Mouse (Mus musculus) hindbrain, embryonic 16.5 days (tissue): ENCODE data around the gene Ngrn. TPM values are rescaled to one million over a fixed set of nuclear protein-coding genes. Genes with fewer than 3 reads are reported as not detected.

ENCODE experiments used
- ATAC-seq: fragments of 200-750 bp; cut with Nextera tagmentation; 2 replicates; pipeline ENCODE4 v1.8.0; 2017; ENCODE audit warnings: moderate TSS enrichment, moderate library complexity
- H3K27ac ChIP-seq: fragments of 300-500 bp; sonication (generic); 2 replicates; pipeline ENCODE4 v1.5.1; 2014; ENCODE audit warnings: low read depth, mild to moderate bottlenecking, control low read depth, low read length, moderate library complexity
- H3K27me3 ChIP-seq: fragments of 300-500 bp; sonication (generic); replicated peaks from 2 replicates; pipeline ENCODE4 v1.6.1; 2014; ENCODE audit warnings: low read length; ENCODE audit not compliant: control insufficient read depth, insufficient read depth
- H3K36me3 ChIP-seq: fragments of 300-500 bp; sonication (generic); 2 replicates; pipeline ENCODE4 v1.6.1; 2014; ENCODE audit warnings: mild to moderate bottlenecking, low read length, moderate library complexity, mixed read lengths; ENCODE audit not compliant: control insufficient read depth, insufficient read depth
- H3K4me1 ChIP-seq: fragments of 300-500 bp; sonication (generic); 2 replicates; pipeline ENCODE4 v1.6.1; 2014; ENCODE audit warnings: low read depth, low read length; ENCODE audit not compliant: control insufficient read depth, insufficient read depth
- H3K4me2 ChIP-seq: fragments of 300-500 bp; sonication (generic); 2 replicates; pipeline ENCODE4 v1.6.1; 2014; ENCODE audit warnings: mild to moderate bottlenecking, low read length, control low read depth, moderate library complexity
- H3K4me3 ChIP-seq: fragments of 300-500 bp; sonication (generic); 2 replicates; pipeline ENCODE4 v1.5.1; 2014; ENCODE audit warnings: mild to moderate bottlenecking, low read length, control low read depth, moderate library complexity
- H3K9ac ChIP-seq: fragments of 300-500 bp; sonication (generic); 2 replicates; pipeline ENCODE4 v1.6.1; 2014; ENCODE audit warnings: low read depth, mild to moderate bottlenecking, control low read depth, low read length, moderate library complexity
- H3K9me3 ChIP-seq: fragments of 300-500 bp; sonication (generic); 2 replicates; pipeline ENCODE4 v1.6.1; 2014; ENCODE audit warnings: mild to moderate bottlenecking, low read length, moderate library complexity; ENCODE audit not compliant: control insufficient read depth
- WGBS: fragments of 180-500 bp; shearing (Covaris S2); extraction: QIAGEN DNeasy Blood & Tissue Kit; methylation state at CpG from one replicate; pipeline ENCODE4 v1.1.7; 2014; 5-methylcytosine and 5-hydroxymethylcytosine counted together
- polyA plus RNA-seq: library from polyadenylated mRNA; unstranded; fragments of >200 nt; fragmentation: Nextera tagmentation; extraction: Ambion mirVana; gene quantifications from 2 replicates; pipeline ENCODE4 v1.2.1, GENCODE M21; 2015

Ngrn gene
- polyA plus RNA-seq, 1 experiment from 2014 or later, result 75.9 TPM

- no peak overlapping the region for H3K27ac ChIP-seq
- 48% methylated on average over 6 of the region's 6 CpGs for WGBS
- no peak overlapping the region for H3K4me2 ChIP-seq
- no peak for ATAC-seq
- no peak overlapping the region for H3K9ac ChIP-seq
- H3K9me3 ChIP-seq, result no peaks in the 10 kb centered on the region
- H3K4me3 ChIP-seq, result no peak overlapping the region
- H3K27me3 ChIP-seq, result no peaks in the 10 kb centered on the region
- H3K36me3 ChIP-seq, result peaks cover 6% of the 10 kb centered on the region; the same call in 1 of the 2 replicates
- H3K4me1 ChIP-seq, result peaks cover 12% of the 10 kb centered on the region
These were observed 30.8 kb upstream of the Ngrn start for GRCm38 (mm10) chr7:80230196-80230595.

DNA sequence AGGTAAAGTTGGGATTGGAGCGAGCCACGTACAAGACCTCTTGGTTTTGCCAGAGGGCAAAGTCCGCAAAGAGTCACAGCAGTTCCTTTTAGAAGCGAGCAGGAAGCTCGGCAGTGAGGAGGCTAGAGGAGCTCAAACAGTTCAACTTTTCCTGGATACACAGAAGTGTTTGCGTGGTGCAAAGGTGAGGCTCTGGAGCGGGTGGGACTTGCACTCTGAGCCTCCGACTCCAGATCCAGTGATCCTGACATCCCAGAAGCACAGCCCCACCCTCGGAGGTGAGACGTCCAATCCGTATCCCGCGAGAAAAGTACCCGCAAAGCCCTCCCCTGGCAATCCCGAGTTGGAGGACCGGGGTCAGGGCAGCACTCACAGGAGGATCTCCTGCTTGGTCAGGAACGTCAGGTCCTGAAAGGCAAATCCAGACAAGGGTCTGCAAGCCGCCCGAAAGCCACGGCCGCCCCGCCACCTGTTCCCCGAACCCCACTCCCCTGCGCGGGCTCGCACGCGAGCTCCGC, 29.0 kb upstream of the Ngrn start:
- H3K9ac ChIP-seq, result peak overlapping the region; percentile 65
- ATAC-seq, result peak; percentile 41; the same call in 1 of the 2 replicates

GRCm38 (mm10) chr7:80232489-80233029, 28.5 kb upstream of the Ngrn start, which contains the start of the genes Cib1 and Gdpgp1:
TSS of gene Cib1 (minus strand) at chr7:80232813.
TSS of gene Gdpgp1 (plus strand) at chr7:80232865.
- peaks cover 12% of the 10 kb centered on the region for H3K4me1 ChIP-seq
- H3K36me3 ChIP-seq, result no peaks in the 10 kb centered on the region
- H3K9ac ChIP-seq, result peak within 1 kb of the TSS; percentile 65
- H3K4me2 ChIP-seq, result peak within 1 kb of the TSS; percentile 63
- H3K4me3 ChIP-seq, result peak within 1 kb of the TSS; percentile 74
- no peaks in the 10 kb centered on the region for H3K27me3 ChIP-seq
- H3K9me3 ChIP-seq, result no peaks in the 10 kb centered on the region
- under 1% methylated on average over 44 of the region's 56 CpGs for WGBS
- peak within 1 kb of the TSS; percentile 57; the same call in 1 of the 2 replicates for H3K27ac ChIP-seq
- peak; percentile 96 for ATAC-seq

More for the DNA sequence above, 29.0 kb upstream of the Ngrn start:
- Histone ChIP-seq H3K36me3 (peaks cover 3% of the 10 kb centered on the region; the same call in 1 of the 2 replicates), H3K27me3 (no peaks in the 10 kb centered on the region), H3K4me2 (peak overlapping the region; percentile 63), H3K4me3 (peak overlapping the region; percentile 74), H3K4me1 (peaks cover 12% of the 10 kb centered on the region), H3K27ac (peak overlapping the region; percentile 40; the same call in 1 of the 2 replicates), H3K9me3 (no peaks in the 10 kb centered on the region)
- 2% methylated on average over 25 of the region's 29 CpGs for WGBS

DNA sequence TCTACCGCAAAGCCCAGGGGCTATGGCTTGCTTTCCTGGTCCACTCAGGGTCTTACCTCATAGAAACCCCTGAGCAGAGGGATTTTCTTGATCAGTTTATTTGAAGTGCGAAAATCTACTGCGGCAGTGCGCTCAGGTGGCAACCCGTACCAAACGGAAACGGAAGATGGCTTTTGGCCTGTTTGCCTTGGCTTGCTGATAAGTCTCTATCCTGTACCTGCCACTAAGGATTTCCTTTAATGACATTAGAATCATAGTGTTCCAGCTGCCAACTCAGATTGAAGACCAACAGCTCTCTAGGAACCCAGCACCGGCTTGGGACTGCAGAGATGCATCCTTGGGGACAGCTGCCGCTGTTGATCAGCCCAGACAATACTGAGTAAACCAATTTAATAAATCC, 27.2 kb upstream of the Ngrn start:
- 79% methylated on average over 9 of the region's 9 CpGs for WGBS

DNA sequence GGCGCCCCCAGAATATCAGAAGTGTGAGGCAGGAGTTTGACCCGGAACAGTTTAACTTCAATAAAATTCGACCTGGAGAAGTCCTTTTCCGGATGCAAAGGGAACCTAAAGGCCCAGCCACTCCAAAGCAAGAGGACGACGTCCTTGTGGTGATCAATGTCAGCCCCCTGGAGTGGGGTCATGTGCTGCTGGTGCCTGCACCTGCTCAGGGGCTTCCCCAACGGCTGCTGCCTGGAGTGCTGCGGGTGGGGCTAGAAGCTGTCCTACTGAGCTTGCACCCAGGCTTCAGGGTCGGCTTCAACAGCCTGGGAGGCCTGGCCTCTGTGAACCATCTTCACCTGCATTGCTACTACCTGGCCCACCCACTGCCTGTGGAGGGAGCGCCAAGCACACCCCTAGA, 22.5 kb upstream of the Ngrn start:
- no peak overlapping the region for H3K27ac ChIP-seq
- 94% methylated on average over 10 of the region's 10 CpGs for WGBS
- no peaks in the 10 kb centered on the region for H3K9me3 ChIP-seq
- H3K4me2 ChIP-seq, result no peak overlapping the region
- ATAC-seq, result no peak
- H3K4me1 ChIP-seq, result peaks cover 6% of the 10 kb centered on the region
- no peak overlapping the region for H3K4me3 ChIP-seq
- no peak overlapping the region for H3K9ac ChIP-seq
- peaks cover 9% of the 10 kb centered on the region for H3K36me3 ChIP-seq
- H3K27me3 ChIP-seq, result no peaks in the 10 kb centered on the region

More for the DNA sequence above, 27.2 kb upstream of the Ngrn start:
- Histone ChIP-seq H3K4me2 (peak overlapping the region; percentile 63), H3K4me1 (peaks cover 12% of the 10 kb centered on the region), H3K9me3 (no peaks in the 10 kb centered on the region), H3K4me3 (no peak overlapping the region), H3K27ac (no peak overlapping the region), H3K36me3 (no peaks in the 10 kb centered on the region; the same call in 1 of the 2 replicates), H3K27me3 (no peaks in the 10 kb centered on the region), H3K9ac (no peak overlapping the region)
- no peak for ATAC-seq

DNA sequence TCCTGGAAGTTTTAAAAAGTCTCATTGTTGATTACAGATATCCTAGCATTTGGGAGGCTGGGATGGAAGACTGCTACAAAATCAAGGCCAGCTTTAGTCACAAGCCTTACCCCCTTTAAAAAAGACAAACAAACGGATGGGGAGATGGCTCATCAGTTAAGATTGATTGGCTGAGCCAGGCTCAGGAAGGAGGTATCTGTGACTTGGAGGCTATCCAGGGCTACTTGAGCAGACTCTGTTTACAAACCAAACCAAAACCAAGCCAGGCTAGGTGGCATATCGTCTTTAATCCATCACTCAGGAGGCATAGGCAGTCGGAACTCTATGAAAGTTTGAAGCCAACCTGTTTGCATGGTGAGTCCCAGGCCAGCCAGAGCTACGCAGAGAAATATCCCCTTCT, 19.4 kb upstream of the Ngrn start:
- Histone ChIP-seq H3K9me3 (no peaks in the 10 kb centered on the region), H3K4me3 (no peak overlapping the region), H3K4me1 (peaks cover 3% of the 10 kb centered on the region; the same call in 1 of the 2 replicates), H3K4me2 (no peak overlapping the region), H3K9ac (no peak overlapping the region), H3K27me3 (no peaks in the 10 kb centered on the region), H3K27ac (no peak overlapping the region), H3K36me3 (peaks cover 9% of the 10 kb centered on the region)
- no peak for ATAC-seq
- WGBS, result 89% methylated on average over 4 of the region's 4 CpGs

GRCm38 (mm10) chr7:80244851-80245250, 16.2 kb upstream of the Ngrn start:
- no peak for ATAC-seq
- Histone ChIP-seq H3K27ac (no peak overlapping the region), H3K4me1 (peaks cover 3% of the 10 kb centered on the region; the same call in 1 of the 2 replicates), H3K36me3 (peaks cover 6% of the 10 kb centered on the region), H3K4me3 (no peak overlapping the region), H3K9ac (no peak overlapping the region), H3K9me3 (no peaks in the 10 kb centered on the region), H3K4me2 (no peak overlapping the region), H3K27me3 (no peaks in the 10 kb centered on the region)
- 98% methylated on average over 4 of the region's 4 CpGs for WGBS

DNA sequence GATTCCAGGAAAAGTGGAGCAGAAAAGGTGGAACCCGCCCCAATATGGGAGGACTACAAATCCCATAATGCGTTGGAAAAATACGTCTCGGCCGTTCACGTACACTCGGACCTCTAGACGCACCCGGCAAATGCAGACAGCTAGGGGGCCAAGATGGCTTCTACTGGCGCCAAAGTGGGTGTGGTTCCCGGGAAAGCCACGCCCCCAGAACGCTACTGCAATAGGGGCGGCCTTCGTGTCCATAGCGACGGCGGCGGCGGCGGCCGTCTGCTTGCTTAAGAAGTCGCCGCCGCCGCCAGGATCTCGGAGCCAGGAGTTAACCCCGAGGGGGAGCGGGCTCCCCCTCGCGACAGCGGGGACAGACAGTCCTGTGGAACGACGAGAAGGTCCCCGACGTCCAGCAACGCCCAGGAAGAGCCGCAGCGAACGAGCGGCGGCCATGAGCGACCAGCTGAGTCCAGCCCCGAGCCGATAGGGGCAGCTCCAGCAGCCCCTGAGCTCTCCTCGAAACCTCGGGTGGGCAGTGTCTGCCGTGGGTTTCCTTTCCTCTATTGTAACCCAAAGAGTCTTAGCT, 14.8 kb upstream of the Ngrn start, which contains the start of gene Ttll13:
Gene Ttll13, plus strand, starts transcription at position 229 of the 574 bp plus-strand sequence.
- peak within 1 kb of the TSS; percentile 75 for H3K4me2 ChIP-seq
- ATAC-seq, result peak; percentile 99
- peak within 1 kb of the TSS; percentile 89 for H3K27ac ChIP-seq
- peak within 1 kb of the TSS; percentile 76 for H3K9ac ChIP-seq
- H3K9me3 ChIP-seq, result no peaks in the 10 kb centered on the region
- peaks cover 3% of the 10 kb centered on the region; the same call in 1 of the 2 replicates for H3K4me1 ChIP-seq
- no peaks in the 10 kb centered on the region for H3K27me3 ChIP-seq
- 0% methylated on average over 48 of the region's 48 CpGs for WGBS
- no peaks in the 10 kb centered on the region; the same call in 1 of the 2 replicates for H3K36me3 ChIP-seq
- H3K4me3 ChIP-seq, result peak within 1 kb of the TSS; percentile 69

DNA sequence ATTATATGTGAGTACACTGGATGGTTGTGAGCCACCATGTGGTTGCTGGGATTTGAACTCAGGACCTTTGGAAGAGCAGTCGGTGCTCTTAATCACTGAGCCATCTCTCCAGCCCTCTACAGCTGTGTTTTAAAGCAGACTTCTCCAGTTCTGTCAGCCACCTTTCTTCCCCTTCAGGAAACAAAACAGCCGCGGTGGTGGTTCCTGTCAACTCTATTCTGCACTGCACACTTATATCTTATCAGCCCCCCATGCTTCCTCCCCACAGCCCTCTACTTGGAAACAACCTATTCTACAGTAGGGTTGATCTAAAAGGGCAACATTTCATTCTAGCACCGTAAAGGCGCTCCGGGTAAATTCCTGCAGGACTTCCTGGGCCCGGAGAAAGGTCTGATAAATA, 14.2 kb upstream of the Ngrn start:
- peak overlapping the region; percentile 69 for H3K4me3 ChIP-seq
- peaks cover 3% of the 10 kb centered on the region; the same call in 1 of the 2 replicates for H3K4me1 ChIP-seq
- H3K4me2 ChIP-seq, result peak overlapping the region; percentile 75
- H3K27ac ChIP-seq, result no peak overlapping the region
- H3K9me3 ChIP-seq, result no peaks in the 10 kb centered on the region
- 68% methylated on average over 7 of the region's 7 CpGs for WGBS
- no peak for ATAC-seq
- H3K9ac ChIP-seq, result no peak overlapping the region; the same call in 1 of the 2 replicates
- H3K36me3 ChIP-seq, result no peaks in the 10 kb centered on the region
- H3K27me3 ChIP-seq, result no peaks in the 10 kb centered on the region
